Mouse (Mus musculus): ENCODE data around the gene Tmem262. TPM values are rescaled to one million over a fixed set of nuclear protein-coding genes. Genes with fewer than 3 reads are reported as not detected.

Gene Tmem262
- not detected for polyA plus RNA-seq (2017; shearing (Covaris generic))

DNA sequence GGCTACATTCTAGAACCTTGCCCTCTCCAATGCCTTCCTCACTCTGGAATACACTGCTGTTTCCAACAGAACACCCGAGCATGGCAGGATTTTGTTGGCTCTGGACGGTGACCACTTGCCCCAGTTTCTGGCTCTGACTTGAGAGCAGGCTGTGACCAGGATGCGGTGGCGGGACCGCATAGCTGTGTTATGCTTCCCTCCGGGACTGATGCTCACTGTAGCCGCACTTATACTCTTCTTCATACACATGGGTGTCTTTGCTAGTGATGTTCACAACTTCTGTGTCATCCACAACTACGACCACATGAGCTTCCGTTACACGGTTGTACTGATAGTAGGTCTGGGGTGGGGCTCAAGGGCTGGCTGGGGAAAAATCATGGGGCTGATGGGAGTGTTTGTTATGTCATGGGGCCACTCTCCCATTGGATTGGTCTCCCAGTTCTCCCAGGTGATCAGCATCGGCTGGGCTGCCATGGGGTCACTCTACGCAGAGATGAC is at the start of gene Tmem262:
Gene Tmem262, plus strand, starts transcription at position 51 of the 498 bp plus-strand sequence.

DNA sequence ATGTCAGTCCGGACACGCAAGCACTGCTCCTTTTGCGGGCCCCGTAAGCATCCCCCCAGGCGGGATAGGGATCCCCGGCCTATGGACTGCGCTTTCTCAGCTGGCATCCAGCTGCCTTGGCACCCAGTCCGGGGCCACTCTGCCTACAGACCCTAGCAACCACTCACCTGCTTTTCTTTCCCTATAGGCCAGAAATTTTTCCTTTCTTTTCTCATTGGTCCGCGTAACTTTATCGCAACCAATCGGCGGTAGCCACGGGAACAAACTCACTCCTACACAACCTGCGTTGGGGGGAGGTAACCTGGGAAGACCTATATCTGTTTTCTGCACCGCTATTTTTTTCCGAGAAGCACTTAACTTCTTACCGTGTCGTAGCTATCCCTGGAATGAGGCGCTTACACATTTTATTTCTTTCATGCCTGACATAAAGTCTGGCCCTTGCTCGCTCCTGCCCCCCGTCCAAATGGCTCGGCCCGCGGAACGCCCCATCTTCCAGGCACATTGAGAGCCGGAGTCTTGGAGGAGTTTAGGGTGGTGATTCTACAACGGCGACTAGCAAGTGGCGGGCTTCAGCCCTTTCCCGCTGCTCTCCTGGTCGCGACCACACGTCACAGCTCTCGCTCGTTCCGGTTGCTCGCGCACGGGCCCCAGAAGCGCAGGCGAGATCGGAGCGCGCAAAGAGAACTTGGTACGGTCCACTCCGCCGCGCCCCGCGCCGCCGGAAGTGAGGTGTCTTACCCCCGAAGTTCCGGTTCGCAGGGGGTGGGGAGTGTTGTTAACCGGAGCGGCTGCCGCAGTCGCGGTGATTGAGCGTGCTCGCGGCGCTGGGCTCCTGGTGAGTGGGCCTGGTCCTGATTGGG is 33.3 kb upstream of the Tmem262 start, which contains the start of gene Syvn1:
Gene Syvn1, plus strand, starts transcription at position 283 of the 860 bp plus-strand sequence.

DNA sequence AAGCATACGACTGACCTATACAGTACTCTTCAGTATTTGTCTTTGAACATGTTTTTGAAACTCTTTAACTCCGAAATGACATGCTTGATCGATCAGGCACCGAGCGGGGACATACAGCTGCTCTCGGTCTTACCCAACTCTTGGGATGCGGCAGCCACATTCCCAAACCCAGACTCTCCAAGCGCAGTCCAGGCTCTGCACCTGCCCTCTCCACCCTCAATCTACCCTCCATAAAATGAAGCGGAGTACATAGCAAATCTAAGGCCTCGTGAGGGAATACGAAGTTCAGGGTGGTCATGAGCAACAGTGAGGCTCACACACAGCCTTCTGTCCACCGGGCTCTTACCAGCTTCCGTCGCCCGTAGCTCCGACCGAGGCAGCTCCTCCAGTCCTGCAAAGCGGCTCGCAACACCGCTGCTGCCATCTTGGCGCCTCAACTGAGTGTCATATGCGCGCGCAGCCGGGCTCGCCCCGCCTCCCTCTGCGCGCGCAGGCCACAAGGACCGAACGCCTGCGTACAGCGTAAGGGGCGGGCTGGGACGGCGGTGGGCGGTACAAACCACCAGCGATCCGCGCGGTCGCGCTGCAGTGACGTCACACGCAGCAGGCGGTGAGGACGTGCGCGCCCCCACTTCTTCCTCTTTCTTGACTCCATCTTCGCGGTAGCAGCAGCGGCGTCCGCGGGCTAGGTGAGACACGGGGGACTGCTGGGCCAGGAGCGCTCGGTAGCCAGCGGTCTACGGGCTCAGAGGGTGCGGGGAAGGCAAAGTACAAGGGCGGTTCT is 22.3 kb upstream of the Tmem262 start, which contains the start of the genes Mrpl49 and Fau:
Gene Mrpl49, minus strand, starts transcription at position 473 of the 784 bp plus-strand sequence.
Gene Fau, plus strand, starts transcription at position 532 of the 784 bp plus-strand sequence.

DNA sequence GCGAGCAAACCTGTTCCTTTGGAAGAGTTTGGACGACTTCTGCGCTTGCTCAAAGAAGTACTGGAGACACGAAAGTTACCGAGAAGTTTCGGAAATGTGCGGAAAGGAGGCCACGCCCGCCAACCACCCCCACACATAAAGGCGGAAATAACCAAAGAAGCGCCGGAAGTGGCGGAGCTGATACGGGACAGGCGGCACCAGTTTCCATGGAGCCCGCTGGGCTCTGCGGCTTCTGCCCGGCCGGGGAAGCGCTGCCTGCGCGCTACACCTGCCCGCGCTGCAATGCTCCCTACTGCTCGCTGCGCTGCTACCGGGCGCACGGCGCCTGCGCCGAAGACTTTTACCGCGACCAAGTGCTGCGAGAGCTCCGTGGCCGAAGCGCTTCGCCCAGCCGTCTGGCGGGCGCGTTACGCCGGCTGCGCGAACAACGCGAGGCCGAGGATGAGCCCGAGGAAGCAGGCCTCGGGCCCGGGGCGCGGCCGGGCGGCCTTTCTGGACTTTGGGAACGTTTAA is 18.8 kb upstream of the Tmem262 start, which contains the start of gene Znhit2:
Gene Znhit2, plus strand, starts transcription at position 172 of the 513 bp plus-strand sequence.

GRCm38 (mm10) chr19:6067724-6068415 is 12.0 kb upstream of the Tmem262 start, which contains the start of gene Tm7sf2:
Tm7sf2 (minus strand) TSS chr19:6068373.

GRCm38 (mm10) chr19:6076564-6077393 is 3.1 kb upstream of the Tmem262 start, which contains the start of gene Vps51:
Vps51 (minus strand) TSS chr19:6077231.

GRCm38 (mm10) chr19:6082156-6082555 is 2.3 kb downstream of the Tmem262 start, which contains the start of gene Gm28374:
Gm28374 (minus strand) TSS chr19:6082256.

GRCm38 (mm10) chr19:6084478-6085248 is 4.8 kb downstream of the Tmem262 start, which contains the start of the genes Zfpl1 and Cdca5:
Zfpl1 (minus strand) TSS chr19:6084956.
Cdca5 (plus strand) TSS chr19:6084983.

DNA sequence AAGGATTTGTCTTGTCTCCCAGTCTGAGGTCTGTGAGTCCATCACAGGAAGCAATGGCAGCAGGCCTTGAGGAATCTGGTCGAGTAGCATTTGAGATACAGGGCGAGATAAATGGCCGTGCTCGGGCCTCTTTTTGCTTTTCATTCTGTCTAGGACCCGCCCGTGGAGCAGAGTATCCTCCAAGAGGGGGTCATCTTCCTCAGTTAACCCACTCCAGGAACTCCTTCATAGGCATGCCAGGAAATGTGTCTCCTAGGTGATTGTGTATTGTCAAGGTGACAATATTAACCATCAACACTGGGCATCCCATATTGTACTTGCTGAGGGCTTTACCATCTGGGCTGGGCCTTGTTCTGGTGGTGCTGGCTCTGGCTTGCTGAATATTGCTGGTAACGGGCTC is 14.3 kb downstream of the Tmem262 start, which contains the start of gene AC131692.1:
Gene AC131692.1, plus strand, starts transcription at position 301 of the 400 bp plus-strand sequence.

GRCm38 (mm10) chr19:6105586-6105985 is 25.8 kb downstream of the Tmem262 start, which contains the start of gene Naaladl1:
Naaladl1 (plus strand) TSS chr19:6105782.

DNA sequence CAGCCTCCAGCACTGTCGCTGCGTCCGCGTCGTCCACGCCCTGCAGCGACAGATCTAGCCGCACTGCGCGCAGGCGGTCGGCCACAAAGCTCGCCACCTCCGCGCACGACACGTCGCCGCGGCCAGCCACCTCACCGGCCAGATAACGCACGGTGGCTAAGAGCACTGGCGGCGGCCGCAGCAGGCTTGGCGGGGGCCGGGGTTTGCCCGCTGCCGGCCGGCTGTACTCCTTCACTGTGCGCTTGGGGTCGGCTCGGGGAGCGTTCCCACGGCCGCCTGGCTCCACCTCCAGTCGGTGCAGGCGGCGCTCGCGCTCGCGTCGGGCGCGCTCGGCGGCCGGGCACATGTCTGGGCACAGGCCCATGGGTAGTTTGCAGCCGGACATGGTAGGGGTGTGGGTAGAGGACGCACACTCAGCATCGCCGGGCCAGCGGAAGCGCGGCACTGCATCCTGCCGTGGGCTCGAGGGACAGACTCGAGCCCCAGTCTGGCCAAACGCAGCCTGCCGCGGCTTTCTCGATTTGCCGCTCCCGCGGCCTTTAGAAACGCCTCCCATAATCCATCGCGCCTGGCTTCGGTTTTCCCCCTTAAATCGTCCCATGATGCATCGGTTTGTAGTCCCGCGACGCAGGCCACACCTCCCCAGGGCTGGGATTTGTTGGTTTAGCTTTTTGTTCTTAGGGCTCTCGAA is 38.3 kb downstream of the Tmem262 start, which contains the start of gene Sac3d1:
Gene Sac3d1, minus strand, starts transcription at position 665 of the 691 bp plus-strand sequence.

DNA sequence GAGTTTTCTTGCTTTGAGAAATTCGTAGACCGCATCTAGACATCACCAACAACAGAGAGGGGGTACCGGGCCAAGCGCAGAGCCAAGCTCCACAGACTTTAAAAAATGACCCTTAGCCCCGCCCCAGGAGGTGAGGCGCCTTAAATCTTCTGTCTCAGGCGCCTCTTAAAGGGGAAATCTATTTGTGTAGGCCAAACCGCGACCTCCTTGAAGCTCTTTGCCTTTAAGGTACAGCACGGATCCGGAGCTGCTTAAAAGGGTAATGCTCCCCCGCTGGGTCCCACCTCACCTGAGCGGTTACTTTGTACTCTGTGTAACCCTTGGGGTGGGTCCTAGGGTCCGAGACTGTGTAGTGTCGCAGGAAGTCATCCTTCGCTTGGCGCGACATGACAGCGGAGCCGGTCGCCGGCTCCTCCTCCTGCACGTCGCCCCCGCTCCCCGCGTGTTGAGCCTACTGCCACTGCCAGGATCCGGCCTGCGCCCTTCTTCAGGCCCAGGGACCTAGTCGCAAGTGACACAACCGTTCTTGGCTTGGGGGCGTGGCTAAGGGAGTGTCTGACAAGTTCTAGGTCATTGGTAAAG is 48.0 kb downstream of the Tmem262 start, which contains the start of gene Snx15:
Gene Snx15, minus strand, starts transcription at position 545 of the 582 bp plus-strand sequence.

Other genes with a start within 250 kb of the Tmem262 start
- 104 TPM for gene Frmd8, start 204.8 kb upstream of the Tmem262 start, polyA plus RNA-seq (2017; shearing (Covaris generic))
- 18.4 TPM for gene Slc25a45, start 202.2 kb upstream of the Tmem262 start, polyA plus RNA-seq (2017; shearing (Covaris generic))
- gene Tigd3, start 185.9 kb upstream of the Tmem262 start, polyA plus RNA-seq (2017; shearing (Covaris generic)), result 0.61 TPM
- gene Dpf2, start 167.0 kb upstream of the Tmem262 start, polyA plus RNA-seq (2017; shearing (Covaris generic)), result 113 TPM
- gene Cdc42ep2, start 155.2 kb upstream of the Tmem262 start, polyA plus RNA-seq (2017; shearing (Covaris generic)), result not detected
- 38.4 TPM for gene Pola2, start 115.8 kb upstream of the Tmem262 start, polyA plus RNA-seq (2017; shearing (Covaris generic))
- not detected for gene Slc22a20, start 93.9 kb upstream of the Tmem262 start, polyA plus RNA-seq (2017; shearing (Covaris generic))
- 46.7 TPM for gene Capn1, start 64.1 kb upstream of the Tmem262 start, polyA plus RNA-seq (2017; shearing (Covaris generic))
- 54.6 TPM for gene Syvn1, start 33.5 kb upstream of the Tmem262 start, polyA plus RNA-seq (2017; shearing (Covaris generic))
- 21.8 TPM for gene Mrpl49, start 22.2 kb upstream of the Tmem262 start, polyA plus RNA-seq (2017; shearing (Covaris generic))
- 985 TPM for gene Fau, start 22.2 kb upstream of the Tmem262 start, polyA plus RNA-seq (2017; shearing (Covaris generic))
- gene Znhit2, start 18.8 kb upstream of the Tmem262 start, polyA plus RNA-seq (2017; shearing (Covaris generic)), result 17.6 TPM
- gene Tm7sf2, start 11.7 kb upstream of the Tmem262 start, polyA plus RNA-seq (2017; shearing (Covaris generic)), result 7.2 TPM
- gene Vps51, start 2.8 kb upstream of the Tmem262 start, polyA plus RNA-seq (2017; shearing (Covaris generic)), result 67.1 TPM
- gene Gm28374, start 2.2 kb downstream of the Tmem262 start, polyA plus RNA-seq (2017; shearing (Covaris generic)), result 0.60 TPM
- gene Zfpl1, start 4.9 kb downstream of the Tmem262 start, polyA plus RNA-seq (2017; shearing (Covaris generic)), result 20.0 TPM
- 0.21 TPM for gene Cdca5, start 5.0 kb downstream of the Tmem262 start, polyA plus RNA-seq (2017; shearing (Covaris generic))
- not detected for gene AC131692.1, start 14.4 kb downstream of the Tmem262 start, polyA plus RNA-seq (2017; shearing (Covaris generic))
- not detected for gene Naaladl1, start 25.7 kb downstream of the Tmem262 start, polyA plus RNA-seq (2017; shearing (Covaris generic))
- 6.3 TPM for gene Sac3d1, start 38.6 kb downstream of the Tmem262 start, polyA plus RNA-seq (2017; shearing (Covaris generic))
- 25.6 TPM for gene Snx15, start 48.3 kb downstream of the Tmem262 start, polyA plus RNA-seq (2017; shearing (Covaris generic))
- gene Batf2, start 61.0 kb downstream of the Tmem262 start, polyA plus RNA-seq (2017; shearing (Covaris generic)), result not detected
- 25.1 TPM for gene Arl2, start 61.5 kb downstream of the Tmem262 start, polyA plus RNA-seq (2017; shearing (Covaris generic))
- not detected for gene Majin, start 104.4 kb downstream of the Tmem262 start, polyA plus RNA-seq (2017; shearing (Covaris generic))
- gene Gpha2, start 146.3 kb downstream of the Tmem262 start, polyA plus RNA-seq (2017; shearing (Covaris generic)), result not detected
- 19.1 TPM for gene Ppp2r5b, start 155.8 kb downstream of the Tmem262 start, polyA plus RNA-seq (2017; shearing (Covaris generic))
- 79.4 TPM for gene Atg2a, start 161.6 kb downstream of the Tmem262 start, polyA plus RNA-seq (2017; shearing (Covaris generic))
- 34.0 TPM for gene Ehd1, start 196.7 kb downstream of the Tmem262 start, polyA plus RNA-seq (2017; shearing (Covaris generic))
- gene Cdc42bpg, start 226.4 kb downstream of the Tmem262 start, polyA plus RNA-seq (2017; shearing (Covaris generic)), result 0.35 TPM

Data from effector memory CD4-positive, alpha-beta T cell, adult 5 months (primary cell).